Mouse (Mus musculus) adrenal gland, postnatal 36 days (tissue): ENCODE measurements around the gene Rnf145. TPM values are rescaled to one million over a fixed set of nuclear protein-coding genes. Genes with fewer than 3 reads are reported as not detected.

Experiments used
- microRNA-seq: library from miRNA; unstranded; fragments of <30 nt; microRNA quantifications from one replicate; pipeline ENCODE4 v1.2.0, GENCODE M21; 2021
- total RNA-seq, 2 experiments: library from RNA; stranded (reverse); gene quantifications; 2 replicates each; pipeline ENCODE4 v1.2.3; 2021

Gene Rnf145
- total RNA-seq, 2 experiments from 2014 or later: 55.9 to 86.3 TPM

Small RNAs within 50 kb of the gene (microRNA-seq; reads per million reads assigned to microRNA genes)
- gene Gm22121: not detected

Other genes starting within 250 kb of the Rnf145 start
- not detected for gene Il12b, start 118.9 kb upstream of the Rnf145 start, total RNA-seq
- 10 to 100 TPM; 42.5 to 44.1 TPM for gene Ublcp1, start 48.5 kb upstream of the Rnf145 start, total RNA-seq
- 10 to 100 TPM; 16.8 to 30.3 TPM for gene Ebf1, start 98.4 kb downstream of the Rnf145 start, total RNA-seq